Mouse (Mus musculus): ENCODE measurements at regions not wholly inside any gene's neighbourhood (a gene's known extent, or its start where the extent isn't known, plus 50 kb on each side); places are given as distances from the start of the nearest gene placed in this dataset.

- DNase-seq (ENCODE audit: low read depth, low spot score) = no peak
Observed at GRCm38 (mm10) chr13:51016956-51017703, 83.5 kb upstream of the Spin1 start.

- DNase-seq (ENCODE audit: low read depth, low spot score) = peak; percentile 84
Observed at GRCm38 (mm10) chr13:51017727-51018321, 82.9 kb upstream of the Spin1 start.

GRCm38 (mm10) chr13:51018366-51018765 lies 82.3 kb upstream of the Spin1 start:
- peak; percentile 64 for DNase-seq (ENCODE audit: low read depth, low spot score)

DNA sequence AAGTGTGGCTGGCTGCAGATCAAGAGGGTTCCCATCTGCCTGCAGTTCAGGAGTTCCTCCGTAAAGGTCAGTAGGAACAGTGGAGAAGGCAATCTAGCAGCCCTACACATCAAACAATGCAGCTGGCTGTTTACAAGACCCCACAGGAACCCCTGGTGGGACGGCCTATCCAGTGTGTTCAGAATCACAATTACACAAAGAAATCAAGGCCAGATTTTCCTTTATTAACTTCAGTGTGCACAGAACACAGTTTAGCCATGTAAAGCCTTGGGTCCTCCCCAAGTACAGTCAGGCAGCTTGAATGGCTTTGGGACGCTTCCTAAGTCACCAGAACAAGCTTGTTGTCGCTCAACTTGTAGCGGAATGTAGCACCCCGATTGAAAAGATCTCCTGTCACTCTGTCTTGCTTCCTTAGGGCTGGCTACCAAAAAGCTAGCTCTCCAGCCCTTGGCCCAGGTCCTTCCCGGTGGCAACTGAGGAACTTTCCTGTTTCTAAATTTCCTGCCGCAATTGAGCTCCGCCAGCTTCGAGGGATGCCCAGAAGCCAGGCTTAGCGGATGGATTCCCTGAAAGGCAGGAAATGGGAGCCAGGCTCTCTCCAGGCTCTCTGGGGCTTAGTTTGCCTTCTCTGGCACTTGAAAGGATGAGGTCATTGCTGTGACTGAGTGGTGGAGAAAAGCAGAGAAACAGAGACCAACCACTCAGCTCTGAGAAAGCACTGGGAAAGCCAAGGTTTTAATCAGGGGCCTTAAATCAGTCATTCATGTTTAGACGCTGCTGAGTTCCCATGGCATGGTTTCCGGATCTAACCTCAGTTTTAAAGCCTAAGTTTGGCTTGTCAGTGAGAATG lies 78.1 kb upstream of the Spin1 start:
- DNase-seq (ENCODE audit: low read depth, low spot score) = peak; percentile 32

DNA sequence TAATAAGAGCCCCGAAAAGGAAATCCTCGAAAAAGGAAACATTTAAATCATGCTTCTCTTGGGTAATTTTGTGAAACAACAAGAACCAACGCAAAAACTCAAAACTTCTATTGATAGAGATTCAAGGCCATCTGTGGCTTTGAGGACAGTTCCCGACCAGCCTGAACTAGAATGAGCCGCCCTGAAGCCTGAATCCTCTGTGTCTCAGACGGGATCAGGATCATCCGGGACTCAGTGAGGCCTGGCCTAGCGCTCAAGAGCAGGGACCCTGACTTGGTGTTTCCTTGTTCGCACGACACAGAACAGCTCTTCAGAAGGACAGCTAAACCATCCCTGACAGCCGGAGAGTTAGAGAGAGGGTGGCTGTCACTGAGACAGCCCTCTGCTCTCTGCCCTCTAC lies 77.4 kb upstream of the Spin1 start:
- DNase-seq (ENCODE audit: low read depth, low spot score) = no peak

- no peak for DNase-seq (ENCODE audit: low read depth, low spot score)
Observed at GRCm38 (mm10) chr13:51026311-51026918, 74.3 kb upstream of the Spin1 start.

- DNase-seq (ENCODE audit: low read depth, low spot score) = no peak
Observed at GRCm38 (mm10) chr13:51037850-51038450, 62.7 kb upstream of the Spin1 start.

GRCm38 (mm10) chr13:51038955-51039354 lies 61.7 kb upstream of the Spin1 start:
- DNase-seq (ENCODE audit: low read depth, low spot score) = no peak

- no peak for DNase-seq (ENCODE audit: low read depth, low spot score)
Observed at GRCm38 (mm10) chr13:51041121-51041520, 59.6 kb upstream of the Spin1 start.

GRCm38 (mm10) chr13:51042881-51043402 lies 57.7 kb upstream of the Spin1 start:
- no peak for DNase-seq (ENCODE audit: low read depth, low spot score)
